Mouse (Mus musculus): Measurements from ENCODE around the gene Cd44. TPM values are rescaled to one million over a fixed set of nuclear protein-coding genes. Genes with fewer than 3 reads are reported as not detected.

Gene Cd44
- polyA plus RNA-seq, 1 experiment: 26.9 TPM

- no peak for DNase-seq (ENCODE audit: low spot score)
Measured at GRCm38 (mm10) chr2:102868444-102868843, 33.0 kb downstream of the Cd44 start.

GRCm38 (mm10) chr2:102867396-102868088 lies 33.9 kb downstream of the Cd44 start:
- DNase-seq (ENCODE audit: low spot score): no peak

- DNase-seq (ENCODE audit: low spot score): no peak
Measured at GRCm38 (mm10) chr2:102866594-102866993, 34.9 kb downstream of the Cd44 start.

GRCm38 (mm10) chr2:102865354-102865752 lies 36.1 kb downstream of the Cd44 start:
- DNase-seq (ENCODE audit: low spot score): no peak

- no peak for DNase-seq (ENCODE audit: low spot score)
Measured at GRCm38 (mm10) chr2:102864695-102865353, 36.6 kb downstream of the Cd44 start.

GRCm38 (mm10) chr2:102864036-102864435 lies 37.4 kb downstream of the Cd44 start:
- DNase-seq (ENCODE audit: low spot score): no peak

- DNase-seq (ENCODE audit: low spot score): no peak
Measured at GRCm38 (mm10) chr2:102863583-102863982, 37.9 kb downstream of the Cd44 start.

GRCm38 (mm10) chr2:102862706-102863105 lies 38.8 kb downstream of the Cd44 start:
- DNase-seq (ENCODE audit: low spot score): no peak

GRCm38 (mm10) chr2:102858271-102858670 lies 43.2 kb downstream of the Cd44 start:
- DNase-seq (ENCODE audit: low spot score): no peak

GRCm38 (mm10) chr2:102853297-102853696 lies 48.2 kb downstream of the Cd44 start:
- DNase-seq (ENCODE audit: low spot score): no peak

- no peak for DNase-seq (ENCODE audit: low spot score)
Measured at GRCm38 (mm10) chr2:102851936-102852477, 49.5 kb downstream of the Cd44 start.

- no peak for DNase-seq (ENCODE audit: low spot score)
Measured at GRCm38 (mm10) chr2:102850026-102850425, 51.4 kb downstream of the Cd44 start.

GRCm38 (mm10) chr2:102848811-102849433 lies 52.5 kb downstream of the Cd44 start:
- DNase-seq (ENCODE audit: low spot score): no peak

- DNase-seq (ENCODE audit: low spot score): no peak
Measured at GRCm38 (mm10) chr2:102841231-102841630, 60.2 kb downstream of the Cd44 start.

GRCm38 (mm10) chr2:102838179-102838578 lies 63.3 kb downstream of the Cd44 start:
- no peak for DNase-seq (ENCODE audit: low spot score)

GRCm38 (mm10) chr2:102831547-102831946 lies 69.9 kb downstream of the Cd44 start:
- DNase-seq (ENCODE audit: low spot score): no peak

GRCm38 (mm10) chr2:102829201-102829600 lies 72.3 kb downstream of the Cd44 start:
- DNase-seq (ENCODE audit: low spot score): peak; percentile 60

GRCm38 (mm10) chr2:102828381-102828780 lies 73.1 kb downstream of the Cd44 start:
- no peak for DNase-seq (ENCODE audit: low spot score)

- DNase-seq (ENCODE audit: low spot score): no peak
Measured at GRCm38 (mm10) chr2:102827841-102828240, 73.6 kb downstream of the Cd44 start.

GRCm38 (mm10) chr2:102825961-102826633 lies 75.4 kb downstream of the Cd44 start:
- DNase-seq (ENCODE audit: low spot score): peak; percentile 28

- no peak for DNase-seq (ENCODE audit: low spot score)
Measured at GRCm38 (mm10) chr2:102822036-102822435, 79.4 kb downstream of the Cd44 start.

GRCm38 (mm10) chr2:102820790-102821189 lies 80.7 kb downstream of the Cd44 start:
- no peak for DNase-seq (ENCODE audit: low spot score)

Data from urinary bladder, adult 2 months (tissue).